Mouse (Mus musculus) myocyte (in vitro differentiated cells): ENCODE measurements around the gene Plpp7.

Source experiments
- MAX ChIP-seq: IDR thresholded peaks from one replicate; pipeline ENCODE4 v1.6.1; 2011; ENCODE audit warnings: low read depth, mild to moderate bottlenecking, control low read depth
- POLR2A ChIP-seq: IDR thresholded peaks from one replicate; pipeline ENCODE4 v1.6.1; 2011; ENCODE audit warnings: low read depth, mild to moderate bottlenecking, control low read depth, moderate library complexity; ENCODE audit not compliant: insufficient read length
- TCF12 ChIP-seq: IDR thresholded peaks from one replicate; pipeline ENCODE4 v1.6.1; 2011; ENCODE audit warnings: mild to moderate bottlenecking, control low read depth; ENCODE audit not compliant: poor library complexity, insufficient read depth, severe bottlenecking
- USF1 ChIP-seq: IDR thresholded peaks from one replicate; pipeline ENCODE4 v1.6.1; 2011; ENCODE audit warnings: low read depth, mild to moderate bottlenecking, control low read depth, moderate library complexity

GRCm38 (mm10) chr2:32154998-32155541 is 59.7 kb downstream of the Plpp7 start:
- TF ChIP-seq TCF12 (no peak), USF1 (no peak), POLR2A (no peak), MAX (no peak)
